Mouse (Mus musculus) lung, adult 2 months (tissue): Measurements from ENCODE around the gene Haus5.

ENCODE experiments used
- CTCF ChIP-seq: fragments of 200-500 bp; IDR thresholded peaks from 2 replicates; pipeline ENCODE4 v1.5.1; 2011; ENCODE audit warnings: mild to moderate bottlenecking, low read length, control low read depth; ENCODE audit not compliant: insufficient read depth
- POLR2A ChIP-seq: fragments of 200-500 bp; IDR thresholded peaks from 2 replicates; pipeline ENCODE4 v1.6.1; 2011; ENCODE audit warnings: low read depth, mild to moderate bottlenecking, control low read depth, low read length, borderline replicate concordance; ENCODE audit errors: extremely low read depth

DNA sequence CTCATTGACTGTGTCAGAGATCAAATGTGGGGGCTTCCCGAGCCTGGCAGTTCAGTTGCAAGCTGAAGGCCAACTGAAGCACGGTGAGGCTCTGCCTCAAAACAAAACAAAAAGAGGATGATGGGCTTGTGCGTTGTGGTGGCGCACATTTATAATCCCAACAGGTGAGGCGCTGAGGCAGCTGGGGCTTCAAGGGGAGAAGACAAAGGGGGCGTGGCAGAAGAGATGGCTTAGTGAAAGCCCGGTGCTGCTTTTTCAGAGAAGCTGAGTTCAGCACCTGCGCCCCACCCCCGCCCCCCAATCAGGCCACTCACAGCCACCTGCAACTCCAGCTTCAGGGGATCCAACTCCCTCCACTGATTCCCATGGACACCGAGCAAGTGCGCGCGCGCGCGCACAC, 56.3 kb downstream of the Haus5 start:
- TF ChIP-seq POLR2A (no peak), CTCF (no peak)
